Mouse (Mus musculus): Measurements from ENCODE around the gene Mtf1. TPM values are rescaled to one million over a fixed set of nuclear protein-coding genes. Genes with fewer than 3 reads are reported as not detected.

Gene Mtf1
- polyA plus RNA-seq, 2 experiments: 10.1 to 10.3 TPM

- DNase-seq (ENCODE audit: low spot score) (no peak), ATAC-seq (ENCODE audit: low FRiP score, low read depth) (no peak)
- H3K9ac ChIP-seq (ENCODE audit: low read depth, low read length, severe bottlenecking): no peak overlapping the region
- H3K4me1 ChIP-seq (ENCODE audit: control insufficient read depth, insufficient read depth, low read length): no peaks in the 10 kb centered on the region
- H3K36me3 ChIP-seq (ENCODE audit: control insufficient read depth, insufficient read depth, low read length): 0 out of 2 replicates have a peak, but pooled peaks cover 8% of the 10 kb centered on the region
- WGBS: 85% methylated on average over 6 of the region's 6 CpGs
- no peak overlapping the region for H3K27ac ChIP-seq (replicated peaks; ENCODE audit: low read depth, low read length)
- H3K4me2 ChIP-seq (replicated peaks; ENCODE audit: low read depth, low read length, severe bottlenecking): no peak overlapping the region
- H3K4me3 ChIP-seq (replicated peaks; ENCODE audit: low read length): no peak overlapping the region
- TF ChIP-seq POLR2A (IDR thresholded peaks at IDR 0.05; ENCODE audit: borderline replicate concordance, extremely low read depth, insufficient read depth, insufficient read length): no peak
- no peaks in the 10 kb centered on the region for H3K9me3 ChIP-seq (ENCODE audit: control insufficient read depth, low read length)
- no peaks in the 10 kb centered on the region for H3K27me3 ChIP-seq (ENCODE audit: control insufficient read depth, insufficient read depth, low read length)
These were observed 38.9 kb upstream of the Mtf1 start for GRCm38 (mm10) chr4:124762858-124763452.

GRCm38 (mm10) chr4:124765802-124766565 lies 35.9 kb upstream of the Mtf1 start:
- WGBS: 91% methylated on average over 23 of the region's 23 CpGs
- TF ChIP-seq POLR2A (IDR thresholded peaks at IDR 0.05; ENCODE audit: borderline replicate concordance, extremely low read depth, insufficient read depth, insufficient read length): no peak
- Histone ChIP-seq H3K4me2 (replicated peaks; ENCODE audit: low read depth, low read length, severe bottlenecking) (no peak overlapping the region), H3K9ac (ENCODE audit: low read depth, low read length, severe bottlenecking) (no peak overlapping the region), H3K4me1 (ENCODE audit: control insufficient read depth, insufficient read depth, low read length) (no peaks in the 10 kb centered on the region), H3K27ac (replicated peaks; ENCODE audit: low read depth, low read length) (no peak overlapping the region), H3K9me3 (ENCODE audit: control insufficient read depth, low read length) (no peaks in the 10 kb centered on the region), H3K4me3 (replicated peaks; ENCODE audit: low read length) (no peak overlapping the region), H3K36me3 (ENCODE audit: control insufficient read depth, insufficient read depth, low read length) (no peaks in the 10 kb centered on the region), H3K27me3 (ENCODE audit: control insufficient read depth, insufficient read depth, low read length) (no peaks in the 10 kb centered on the region)
- ATAC-seq (ENCODE audit: low FRiP score, low read depth): no peak
- no peak for DNase-seq (ENCODE audit: low spot score)

GRCm38 (mm10) chr4:124766566-124766940 lies 35.4 kb upstream of the Mtf1 start:
- Histone ChIP-seq H3K4me1 (ENCODE audit: control insufficient read depth, insufficient read depth, low read length) (no peaks in the 10 kb centered on the region), H3K4me2 (replicated peaks; ENCODE audit: low read depth, low read length, severe bottlenecking) (no peak overlapping the region), H3K27ac (replicated peaks; ENCODE audit: low read depth, low read length) (no peak overlapping the region), H3K27me3 (ENCODE audit: control insufficient read depth, insufficient read depth, low read length) (no peaks in the 10 kb centered on the region), H3K36me3 (ENCODE audit: control insufficient read depth, insufficient read depth, low read length) (no peaks in the 10 kb centered on the region), H3K9ac (ENCODE audit: low read depth, low read length, severe bottlenecking) (no peak overlapping the region), H3K4me3 (replicated peaks; ENCODE audit: low read length) (no peak overlapping the region), H3K9me3 (ENCODE audit: control insufficient read depth, low read length) (no peaks in the 10 kb centered on the region)
- 84% methylated on average over 2 of the region's 2 CpGs for WGBS
- ATAC-seq (ENCODE audit: low FRiP score, low read depth) (no peak), DNase-seq (ENCODE audit: low spot score) (no peak)
- TF ChIP-seq POLR2A (IDR thresholded peaks at IDR 0.05; ENCODE audit: borderline replicate concordance, extremely low read depth, insufficient read depth, insufficient read length): no peak

DNA sequence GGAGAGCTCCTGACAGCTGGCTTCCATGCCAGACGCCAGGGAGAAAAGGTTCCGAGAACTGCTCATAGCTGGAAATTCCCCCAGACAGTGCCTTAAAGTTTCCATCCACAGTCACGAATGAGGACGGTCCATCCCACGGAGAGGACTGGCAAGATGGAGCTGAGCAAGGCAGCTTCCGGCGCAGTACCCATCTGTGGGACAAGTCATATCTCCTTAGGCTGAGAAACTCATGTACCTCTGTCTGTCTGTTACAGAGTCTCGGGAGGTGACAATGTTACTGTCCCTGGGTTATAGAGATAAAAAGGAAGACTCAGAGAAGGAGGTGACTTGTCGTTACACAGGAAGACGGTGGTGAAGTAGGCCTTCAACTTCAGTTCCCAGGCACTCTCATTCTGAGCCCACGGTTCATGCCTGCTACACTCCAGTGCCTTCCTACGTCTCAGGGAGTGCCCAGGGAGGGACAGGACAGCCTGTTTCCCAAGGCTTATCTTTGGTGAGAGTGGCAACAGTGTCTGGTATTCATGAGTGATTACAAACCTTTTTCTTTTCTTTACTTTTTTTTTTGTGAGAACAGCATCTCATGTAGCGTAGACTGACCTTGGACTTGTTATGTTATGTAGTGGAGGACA lies 32.8 kb upstream of the Mtf1 start:
- no peaks in the 10 kb centered on the region for H3K4me1 ChIP-seq (ENCODE audit: control insufficient read depth, insufficient read depth, low read length)
- WGBS: 82% methylated on average over 13 of the region's 13 CpGs
- no peaks in the 10 kb centered on the region for H3K36me3 ChIP-seq (ENCODE audit: control insufficient read depth, insufficient read depth, low read length)
- TF ChIP-seq POLR2A (IDR thresholded peaks at IDR 0.05; ENCODE audit: borderline replicate concordance, extremely low read depth, insufficient read depth, insufficient read length): no peak
- DNase-seq (ENCODE audit: low spot score) (no peak), ATAC-seq (ENCODE audit: low FRiP score, low read depth) (no peak)
- no peak overlapping the region for H3K4me3 ChIP-seq (replicated peaks; ENCODE audit: low read length)
- H3K27ac ChIP-seq (replicated peaks; ENCODE audit: low read depth, low read length): no peak overlapping the region
- no peak overlapping the region for H3K9ac ChIP-seq (ENCODE audit: low read depth, low read length, severe bottlenecking)
- no peaks in the 10 kb centered on the region for H3K27me3 ChIP-seq (ENCODE audit: control insufficient read depth, insufficient read depth, low read length)
- no peak overlapping the region for H3K4me2 ChIP-seq (replicated peaks; ENCODE audit: low read depth, low read length, severe bottlenecking)
- H3K9me3 ChIP-seq (ENCODE audit: control insufficient read depth, low read length): no peaks in the 10 kb centered on the region

GRCm38 (mm10) chr4:124770624-124771023 lies 31.3 kb upstream of the Mtf1 start:
- Histone ChIP-seq H3K4me1 (ENCODE audit: control insufficient read depth, insufficient read depth, low read length) (no peaks in the 10 kb centered on the region), H3K36me3 (ENCODE audit: control insufficient read depth, insufficient read depth, low read length) (no peaks in the 10 kb centered on the region), H3K27ac (replicated peaks; ENCODE audit: low read depth, low read length) (no peak overlapping the region), H3K4me2 (replicated peaks; ENCODE audit: low read depth, low read length, severe bottlenecking) (no peak overlapping the region), H3K27me3 (ENCODE audit: control insufficient read depth, insufficient read depth, low read length) (no peaks in the 10 kb centered on the region), H3K9me3 (ENCODE audit: control insufficient read depth, low read length) (no peaks in the 10 kb centered on the region), H3K4me3 (replicated peaks; ENCODE audit: low read length) (no peak overlapping the region), H3K9ac (ENCODE audit: low read depth, low read length, severe bottlenecking) (no peak overlapping the region)
- 78% methylated on average over 5 of the region's 5 CpGs for WGBS
- no peak for TF ChIP-seq POLR2A (IDR thresholded peaks at IDR 0.05; ENCODE audit: borderline replicate concordance, extremely low read depth, insufficient read depth, insufficient read length)
- ATAC-seq (ENCODE audit: low FRiP score, low read depth): no peak
- no peak for DNase-seq (ENCODE audit: low spot score)
